Mouse (Mus musculus): ENCODE data around the gene Mrgpra6. TPM values are rescaled to one million over a fixed set of nuclear protein-coding genes. Genes with fewer than 3 reads are reported as not detected.

Mrgpra6 gene
- not detected in 2 replicates for polyA plus RNA-seq (2012; ENCODE audit: low replicate concordance)

DNA sequence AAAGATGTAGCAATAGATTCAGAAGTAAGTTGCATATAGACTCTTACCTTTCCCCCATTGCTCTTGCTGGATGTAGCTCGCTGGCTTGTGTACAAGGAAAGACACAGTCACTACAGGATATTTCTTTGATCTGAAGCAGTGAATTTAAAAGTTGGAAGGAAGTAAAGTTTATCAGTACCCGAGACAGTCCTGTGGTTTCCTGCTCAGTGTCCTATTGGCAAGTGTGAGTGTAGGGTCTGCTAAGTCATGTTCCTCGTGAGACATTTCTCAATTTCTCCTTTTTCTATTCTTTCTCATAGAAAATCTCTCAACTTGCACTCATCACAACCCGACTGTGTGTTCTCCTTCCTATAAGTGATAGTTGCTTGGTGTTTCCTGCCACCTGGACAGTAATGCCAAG, at the start of gene Mrgpra6:
Gene Mrgpra6, minus strand, starts transcription at position 91 of the 400 bp plus-strand sequence.

DNA sequence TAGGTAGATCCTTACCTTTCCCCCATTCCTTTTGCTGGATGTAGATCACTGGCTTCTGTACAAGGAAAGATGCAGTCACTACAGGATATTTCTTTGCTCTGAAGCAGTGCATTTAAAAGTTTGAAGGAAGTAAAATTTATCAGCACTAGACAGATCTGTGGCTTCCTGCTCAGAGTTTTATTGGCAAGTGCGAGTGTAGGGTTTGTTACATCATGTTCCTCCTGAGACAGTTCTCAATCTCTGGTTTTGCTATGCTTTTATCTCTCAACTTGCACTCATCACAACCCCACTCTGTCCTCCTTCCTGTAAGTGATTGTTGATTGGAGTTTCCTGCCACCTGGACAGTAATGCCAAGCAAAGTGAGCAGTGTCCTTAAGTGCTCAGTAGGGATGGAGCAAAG, 48.0 kb upstream of the Mrgpra6 start, which contains the start of gene Mrgpra9:
Gene Mrgpra9, minus strand, starts transcription at position 79 of the 400 bp plus-strand sequence.

Other genes with a start within 250 kb of the Mrgpra6 start
- 0.07 and 0.54 TPM in 2 replicates for gene Uevld, start 246.4 kb downstream of the Mrgpra6 start, polyA plus RNA-seq (2012; ENCODE audit: low replicate concordance)
- not detected in 2 replicates for gene Gm9999, start 221.3 kb downstream of the Mrgpra6 start, polyA plus RNA-seq (2012; ENCODE audit: low replicate concordance)
- gene Spty2d1, start 196.5 kb downstream of the Mrgpra6 start, polyA plus RNA-seq (2012; ENCODE audit: low replicate concordance) = 3.5 and 10.0 TPM in 2 replicates
- gene Tmem86a, start 154.3 kb downstream of the Mrgpra6 start, polyA plus RNA-seq (2012; ENCODE audit: low replicate concordance) = 13.1 and 15.3 TPM in 2 replicates
- gene Ptpn5, start 71.2 kb downstream of the Mrgpra6 start, polyA plus RNA-seq (2012; ENCODE audit: low replicate concordance) = 0.16 and 0.34 TPM in 2 replicates
- gene Mrgpra9, start 47.9 kb upstream of the Mrgpra6 start, polyA plus RNA-seq (2012; ENCODE audit: low replicate concordance) = not detected in 2 replicates
- gene Mrgpra1, start 149.3 kb upstream of the Mrgpra6 start, polyA plus RNA-seq (2012; ENCODE audit: low replicate concordance) = not detected in 2 replicates
- not detected in 2 replicates for gene Mrgpra2a, start 247.2 kb upstream of the Mrgpra6 start, polyA plus RNA-seq (2012; ENCODE audit: low replicate concordance)